ENCODE assay signal across 12 mouse cellular contexts in genomic region chr12:73608065-73608397, GRCm38 (mm10). TPM values are rescaled to one million over a fixed set of nuclear protein-coding genes. Genes with fewer than 3 reads are reported as not detected.
DNase-seq lines count a peak whose midpoint lies in the region; ATAC-seq lines count a peak whose summit lies in the region.
"Had no signal": no experiment of that assay in that cellular context is flagged by ENCODE, and none has a peak within 500 bp of the region (broad histone marks: within the 10 kb centered on the region; RNA-seq: fewer than 3 reads in every experiment).

No protein-coding gene starts in this region.

- H3K9ac ChIP-seq in midbrain, embryonic 13.5 days (replicated peaks), result no peak overlapping the region
- H3K9ac ChIP-seq in midbrain, embryonic 16.5 days (ENCODE audit: low read depth, low read length), result no peak overlapping the region
- no peak overlapping the region for H3K9ac ChIP-seq in neural tube, embryonic 13.5 days

- H3K27ac ChIP-seq in midbrain, embryonic 13.5 days, result no peak overlapping the region
- no peak overlapping the region for H3K27ac ChIP-seq in midbrain, embryonic 16.5 days (ENCODE audit: low read length)
- H3K27ac ChIP-seq in brown adipose tissue, adult 24 weeks (replicated peaks; ENCODE audit: low read depth, low read length), result peak overlapping the region; percentile 60; the same call in 1 of the 2 replicates
- peak overlapping the region; percentile 71 for H3K27ac ChIP-seq in neural tube, embryonic 13.5 days (replicated peaks)

- H3K4me1 ChIP-seq in midbrain, embryonic 13.5 days (replicated peaks), result peaks cover 9% of the 10 kb centered on the region
- H3K4me1 ChIP-seq in midbrain, embryonic 16.5 days (ENCODE audit: control insufficient read depth, insufficient read depth, low read length), result peaks cover 4% of the 10 kb centered on the region; the same call in 1 of the 2 replicates
- H3K4me1 ChIP-seq in brown adipose tissue, adult 24 weeks (ENCODE audit: control insufficient read depth, insufficient read depth, insufficient read length, low read length), result peaks cover 77% of the 10 kb centered on the region
- H3K4me1 ChIP-seq in neural tube, embryonic 13.5 days (replicated peaks), result peaks cover 33% of the 10 kb centered on the region

- WGBS in midbrain, embryonic 13.5 days, result 6% methylated on average over 4 of the region's 4 CpGs
- 7% methylated on average over 4 of the region's 4 CpGs for WGBS in midbrain, embryonic 16.5 days
- 4% methylated on average over 4 of the region's 4 CpGs for WGBS in neural tube, embryonic 13.5 days

- no peaks in the 10 kb centered on the region for H3K27me3 ChIP-seq in midbrain, embryonic 13.5 days
- no peaks in the 10 kb centered on the region for H3K27me3 ChIP-seq in midbrain, embryonic 16.5 days (ENCODE audit: control insufficient read depth, insufficient read depth, low read depth, low read length)
- no peaks in the 10 kb centered on the region for H3K27me3 ChIP-seq in neural tube, embryonic 13.5 days

- no peak overlapping the region for H3K4me3 ChIP-seq in midbrain, embryonic 13.5 days (replicated peaks)
- H3K4me3 ChIP-seq in midbrain, embryonic 16.5 days (ENCODE audit: low read depth, low read length), result no peak overlapping the region
- no peak overlapping the region for H3K4me3 ChIP-seq in brown adipose tissue, adult 24 weeks (ENCODE audit: insufficient read depth, low read depth, low read length)
- no peak overlapping the region for H3K4me3 ChIP-seq in neural tube, embryonic 13.5 days

- H3K9me3 ChIP-seq in midbrain, embryonic 13.5 days, result no peaks in the 10 kb centered on the region
- no peaks in the 10 kb centered on the region for H3K9me3 ChIP-seq in midbrain, embryonic 16.5 days (replicated peaks; ENCODE audit: control insufficient read depth, low read length, poor library complexity, severe bottlenecking)
- no peaks in the 10 kb centered on the region for H3K9me3 ChIP-seq in neural tube, embryonic 13.5 days

- no peaks in the 10 kb centered on the region for H3K36me3 ChIP-seq in midbrain, embryonic 13.5 days
- no peaks in the 10 kb centered on the region for H3K36me3 ChIP-seq in midbrain, embryonic 16.5 days (ENCODE audit: control insufficient read depth, insufficient read depth, low read length)
- no peaks in the 10 kb centered on the region for H3K36me3 ChIP-seq in neural tube, embryonic 13.5 days

- ATAC-seq in midbrain, embryonic 13.5 days, result 0 out of 2 replicates have a peak, but pooled peaks have one; percentile 37
- ATAC-seq in midbrain, embryonic 16.5 days, result no peak
- ATAC-seq in neural tube, embryonic 13.5 days (ENCODE audit: low read depth), result peak; percentile 85
- no peak for ATAC-seq in megakaryocyte progenitor cell, adult 5-6 weeks (replicated peaks; ENCODE audit: poor library complexity)

- no peak overlapping the region for H3K4me2 ChIP-seq in midbrain, embryonic 13.5 days (replicated peaks)
- H3K4me2 ChIP-seq in midbrain, embryonic 16.5 days (ENCODE audit: low read length), result no peak overlapping the region
- H3K4me2 ChIP-seq in neural tube, embryonic 13.5 days, result no peak overlapping the region
- H3K4me2 ChIP-seq: heart, embryonic 11.5 days had no signal

- DNase-seq in forelimb bud, embryonic 11.5 days (ENCODE audit: low read depth, low spot score), result peak; percentile 42
- no peak for DNase-seq in c-Kit-positive CD71-positive TER-119-positive erythroid progenitor cells, embryonic 14.5 days (ENCODE audit: low spot score)
- no peak for DNase-seq in lung, postnatal 4 days
- DNase-seq: cerebellum, postnatal 25 days; kidney, postnatal 10 days; layer of hippocampus, postnatal 36 days had no signal

RNA-seq across cellular contexts. Expression of gene Prkch, which starts 23.4 kb away (rescaled TPM):
- polyA plus RNA-seq in midbrain, embryonic 13.5 days (2015; fragmentation: Nextera tagmentation; extraction: Ambion mirVana), result 3.9 and 5.5 TPM in 2 replicates
- 10.4 and 13.4 TPM in 2 replicates for polyA plus RNA-seq in midbrain, embryonic 16.5 days (2015; fragmentation: Nextera tagmentation; extraction: Ambion mirVana)
- polyA plus RNA-seq in brown adipose tissue, adult 24 weeks (2012; ENCODE audit: insufficient read depth, insufficient read length, missing spikeins), result 2.7 and 7.3 TPM in 2 replicates
- 9.6 and 11.8 TPM in 2 replicates for polyA plus RNA-seq in neural tube, embryonic 13.5 days (2015; fragmentation: Nextera tagmentation; extraction: Ambion mirVana)
- total RNA-seq in megakaryocyte progenitor cell, adult 5-6 weeks (2015), result 4.2 and 7.5 TPM in 2 replicates
- 4.5 and 4.9 TPM in 2 replicates for total RNA-seq in megakaryocyte progenitor cell, adult 5-6 weeks (2017)

Comparison
In these comparisons a context has a peak if more than half of its experiments do, and no peak if none do; other contexts are left out.
1. ATAC-seq: peak in midbrain, embryonic 13.5 days (single experiment) and neural tube, embryonic 13.5 days (single experiment); none in midbrain, embryonic 16.5 days (single experiment) and megakaryocyte progenitor cell, adult 5-6 weeks (single experiment).
2. H3K27ac ChIP-seq: peak in brown adipose tissue, adult 24 weeks (single experiment) and neural tube, embryonic 13.5 days (single experiment); none in midbrain, embryonic 13.5 days (single experiment) and midbrain, embryonic 16.5 days (single experiment).